Mouse (Mus musculus): ENCODE data around the gene Sv2b. TPM values are rescaled to one million over a fixed set of nuclear protein-coding genes. Genes with fewer than 3 reads are reported as not detected.

Gene Sv2b
- polyA plus RNA-seq, 2 experiments = 0.02 TPM; not detected in 1

GRCm38 (mm10) chr7:75307570-75308087, 1.4 kb downstream of the Sv2b start:
- no peak for ATAC-seq (ENCODE audit: insufficient read depth)

GRCm38 (mm10) chr7:75305901-75306465, 3.1 kb downstream of the Sv2b start:
- Histone ChIP-seq H3K27me3 (ENCODE audit: control insufficient read depth, insufficient read depth, low read length) (peaks cover 19% of the 10 kb centered on the region), H3K27ac (no peak overlapping the region), H3K9ac (replicated peaks) (no peak overlapping the region), H3K4me1 (replicated peaks; ENCODE audit: control insufficient read depth in 2 of 2, insufficient read depth in 2 of 2, low read length in 1 of 2) (no peaks in the 10 kb centered on the region), H3K4me2 (ENCODE audit: low read depth) (no peak overlapping the region), H3K36me3 (replicated peaks; ENCODE audit: control insufficient read depth, insufficient read depth, low read depth) (no peaks in the 10 kb centered on the region), H3K9me3 (ENCODE audit: control insufficient read depth, low read length) (no peaks in the 10 kb centered on the region), H3K4me3 (ENCODE audit: insufficient read depth in 1 of 2, low read depth in 2 of 2, low read length in 2 of 2) (no peak overlapping the region)
- DNase-seq (ENCODE audit: low read depth in 3 of 3, low spot score in 3 of 3) = no peak
- 64% methylated on average over 9 of the region's 9 CpGs for WGBS (ENCODE audit: insufficient replicate concordance)
- no peak for TF ChIP-seq EP300 (IDR thresholded peaks at IDR 0.05; ENCODE audit: low read depth)
- no peak for TF ChIP-seq CTCF (IDR thresholded peaks at IDR 0.05; ENCODE audit: low read depth)
- no peak for ATAC-seq (ENCODE audit: insufficient read depth)

More at GRCm38 (mm10) chr7:75307570-75308087, 1.4 kb downstream of the Sv2b start:
- no peak overlapping the region for H3K9ac ChIP-seq (replicated peaks)
- no peak for DNase-seq (ENCODE audit: low read depth in 3 of 3, low spot score in 3 of 3)
- no peaks in the 10 kb centered on the region for H3K36me3 ChIP-seq (replicated peaks; ENCODE audit: control insufficient read depth, insufficient read depth, low read depth)
- no peaks in the 10 kb centered on the region for H3K4me1 ChIP-seq (replicated peaks; ENCODE audit: control insufficient read depth in 2 of 2, insufficient read depth in 2 of 2, low read length in 1 of 2)
- no peak overlapping the region for H3K4me3 ChIP-seq (ENCODE audit: insufficient read depth in 1 of 2, low read depth in 2 of 2, low read length in 2 of 2)
- no peaks in the 10 kb centered on the region for H3K9me3 ChIP-seq (ENCODE audit: control insufficient read depth, low read length)
- 38% methylated on average over 8 of the region's 8 CpGs for WGBS (ENCODE audit: insufficient replicate concordance)
- TF ChIP-seq CTCF (IDR thresholded peaks at IDR 0.05; ENCODE audit: low read depth) (no peak), EP300 (IDR thresholded peaks at IDR 0.05; ENCODE audit: low read depth) (no peak)
- H3K27me3 ChIP-seq (ENCODE audit: control insufficient read depth, insufficient read depth, low read length) = peaks cover 19% of the 10 kb centered on the region
- no peak overlapping the region for H3K4me2 ChIP-seq (ENCODE audit: low read depth)
- no peak overlapping the region for H3K27ac ChIP-seq

GRCm38 (mm10) chr7:75302523-75303215, 6.4 kb downstream of the Sv2b start:
- ATAC-seq (ENCODE audit: insufficient read depth) (no peak), DNase-seq (ENCODE audit: low read depth in 3 of 3, low spot score in 3 of 3) (no peak)
- peaks cover 3% of the 10 kb centered on the region for H3K27me3 ChIP-seq (ENCODE audit: control insufficient read depth, insufficient read depth, low read length)
- no peaks in the 10 kb centered on the region for H3K4me1 ChIP-seq (replicated peaks; ENCODE audit: control insufficient read depth in 2 of 2, insufficient read depth in 2 of 2, low read length in 1 of 2)
- no peak overlapping the region for H3K9ac ChIP-seq (replicated peaks)
- no peaks in the 10 kb centered on the region for H3K9me3 ChIP-seq (ENCODE audit: control insufficient read depth, low read length)
- no peak overlapping the region for H3K4me3 ChIP-seq (ENCODE audit: insufficient read depth in 1 of 2, low read depth in 2 of 2, low read length in 2 of 2)
- no peaks in the 10 kb centered on the region for H3K36me3 ChIP-seq (replicated peaks; ENCODE audit: control insufficient read depth, insufficient read depth, low read depth)
- WGBS (ENCODE audit: insufficient replicate concordance) = 49% methylated on average over 6 of the region's 6 CpGs
- no peak overlapping the region for H3K27ac ChIP-seq
- no peak overlapping the region for H3K4me2 ChIP-seq (ENCODE audit: low read depth)
- no peak for TF ChIP-seq CTCF (IDR thresholded peaks at IDR 0.05; ENCODE audit: low read depth)
- no peak for TF ChIP-seq EP300 (IDR thresholded peaks at IDR 0.05; ENCODE audit: low read depth)

- DNase-seq (ENCODE audit: low read depth in 3 of 3, low spot score in 3 of 3) (no peak), ATAC-seq (ENCODE audit: insufficient read depth) (no peak)
- no peaks in the 10 kb centered on the region for H3K27me3 ChIP-seq (ENCODE audit: control insufficient read depth, insufficient read depth, low read length)
- WGBS (ENCODE audit: insufficient replicate concordance) = 64% methylated on average over 4 of the region's 4 CpGs
- no peak overlapping the region for H3K9ac ChIP-seq (replicated peaks)
- no peak for TF ChIP-seq CTCF (IDR thresholded peaks at IDR 0.05; ENCODE audit: low read depth)
- H3K4me1 ChIP-seq (replicated peaks; ENCODE audit: control insufficient read depth in 2 of 2, insufficient read depth in 2 of 2, low read length in 1 of 2) = no peaks in the 10 kb centered on the region
- H3K36me3 ChIP-seq (replicated peaks; ENCODE audit: control insufficient read depth, insufficient read depth, low read depth) = no peaks in the 10 kb centered on the region
- no peak overlapping the region for H3K4me3 ChIP-seq (ENCODE audit: insufficient read depth in 1 of 2, low read depth in 2 of 2, low read length in 2 of 2)
- H3K27ac ChIP-seq = no peak overlapping the region
- H3K4me2 ChIP-seq (ENCODE audit: low read depth) = no peak overlapping the region
- no peaks in the 10 kb centered on the region for H3K9me3 ChIP-seq (ENCODE audit: control insufficient read depth, low read length)
Observed at GRCm38 (mm10) chr7:75299245-75299644, 9.8 kb downstream of the Sv2b start.

- H3K4me2 ChIP-seq (ENCODE audit: low read depth) = no peak overlapping the region
- DNase-seq (ENCODE audit: low read depth in 3 of 3, low spot score in 3 of 3) (no peak), ATAC-seq (ENCODE audit: insufficient read depth) (no peak)
- no peaks in the 10 kb centered on the region for H3K36me3 ChIP-seq (replicated peaks; ENCODE audit: control insufficient read depth, insufficient read depth, low read depth)
- no peak overlapping the region for H3K27ac ChIP-seq
- no peaks in the 10 kb centered on the region for H3K27me3 ChIP-seq (ENCODE audit: control insufficient read depth, insufficient read depth, low read length)
- H3K9ac ChIP-seq (replicated peaks) = no peak overlapping the region
- no peak overlapping the region for H3K4me3 ChIP-seq (ENCODE audit: insufficient read depth in 1 of 2, low read depth in 2 of 2, low read length in 2 of 2)
- H3K9me3 ChIP-seq (ENCODE audit: control insufficient read depth, low read length) = no peaks in the 10 kb centered on the region
- TF ChIP-seq EP300 (IDR thresholded peaks at IDR 0.05; ENCODE audit: low read depth) = no peak
- TF ChIP-seq CTCF (IDR thresholded peaks at IDR 0.05; ENCODE audit: low read depth) = no peak
- H3K4me1 ChIP-seq (replicated peaks; ENCODE audit: control insufficient read depth in 2 of 2, insufficient read depth in 2 of 2, low read length in 1 of 2) = no peaks in the 10 kb centered on the region
- WGBS (ENCODE audit: insufficient replicate concordance) = 32% methylated on average over 6 of the region's 6 CpGs
Observed at GRCm38 (mm10) chr7:75296688-75297119, 12.4 kb downstream of the Sv2b start.

Data from liver, embryonic 14.5 days (tissue).